Mouse (Mus musculus) cerebellum, adult 2 months (tissue): ENCODE results near the gene Trim13.

Experiments used
- CTCF ChIP-seq: fragments of 200-500 bp; IDR thresholded peaks from 2 replicates; pipeline ENCODE4 v1.5.1; 2011; ENCODE audit warnings: low read depth, mild to moderate bottlenecking, control low read depth, low read length, moderate library complexity, borderline replicate concordance; ENCODE audit not compliant: insufficient read depth
- POLR2A ChIP-seq: fragments of 200-500 bp; IDR thresholded peaks from 2 replicates; pipeline ENCODE4 v1.6.1; 2011; ENCODE audit warnings: low read length, control low read depth, borderline replicate concordance; ENCODE audit not compliant: insufficient read depth

- TF ChIP-seq CTCF (no peak), POLR2A (no peak)
These were observed 15.3 kb downstream of the Trim13 start for GRCm38 (mm10) chr14:61613319-61613718.
